Mouse (Mus musculus): ENCODE measurements at regions not wholly inside any gene's neighbourhood (a gene's known extent, or its start where the extent isn't known, plus 50 kb on each side); places are given as distances from the start of the nearest gene placed in this dataset.
A peak's percentile ranks its signal among the peaks of the same experiment; 100 is the strongest.

DNA sequence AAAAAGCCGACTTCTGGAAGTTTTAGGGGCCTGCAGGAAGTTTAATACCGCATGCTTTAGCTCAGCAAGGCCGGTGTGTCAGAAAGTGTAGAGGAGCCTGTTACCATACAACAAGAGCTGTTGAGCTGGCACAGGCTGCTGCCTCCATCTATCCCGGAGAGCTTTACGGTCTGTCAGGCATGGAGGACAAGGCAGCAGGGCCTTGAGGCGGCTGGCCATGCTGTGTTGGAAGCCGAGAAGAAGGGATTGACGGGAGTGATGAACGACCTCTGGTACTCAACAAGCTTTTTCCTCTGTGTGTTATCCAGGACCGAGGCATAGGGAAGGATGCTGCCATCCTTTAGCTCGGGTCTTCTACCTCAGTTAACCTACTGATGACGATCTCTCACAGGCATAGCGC is 146.8 kb upstream of the Mocs1 start:
- H3K27ac ChIP-seq (replicated peaks): no peak overlapping the region
- no peaks in the 10 kb centered on the region for H3K36me3 ChIP-seq (replicated peaks)
- H3K9me3 ChIP-seq (replicated peaks): no peaks in the 10 kb centered on the region
- no peak overlapping the region for H3K4me3 ChIP-seq (replicated peaks)
- H3K27me3 ChIP-seq: no peaks in the 10 kb centered on the region
- H3K9ac ChIP-seq: no peak overlapping the region
- 63% methylated on average over 13 of the region's 13 CpGs for WGBS (ENCODE audit: insufficient replicate concordance)
- no peaks in the 10 kb centered on the region for H3K4me1 ChIP-seq (replicated peaks)
- no peak overlapping the region for H3K4me2 ChIP-seq
- no peak for ATAC-seq (ENCODE audit: insufficient read depth)

DNA sequence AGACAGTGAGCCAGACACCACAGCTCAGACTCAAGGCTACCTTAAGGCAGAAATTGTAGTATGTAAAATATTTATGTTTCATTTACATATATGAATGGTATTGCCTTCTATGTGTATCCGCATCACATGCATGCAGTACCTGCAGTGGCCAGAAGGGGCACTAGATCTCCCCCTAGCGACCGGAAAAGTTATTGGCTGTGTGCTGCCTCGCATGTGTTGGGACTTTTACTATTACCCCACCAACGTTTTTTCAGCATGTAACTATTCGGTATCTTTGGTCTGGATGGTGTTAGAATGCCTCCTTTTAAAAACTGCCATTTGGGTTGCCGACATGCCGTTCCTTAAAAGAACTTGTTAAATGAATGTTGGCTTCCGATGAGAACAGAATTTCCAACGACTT is 145.7 kb upstream of the Mocs1 start:
- Histone ChIP-seq H3K4me3 (replicated peaks) (no peak overlapping the region), H3K4me2 (no peak overlapping the region), H3K27me3 (no peaks in the 10 kb centered on the region), H3K9ac (no peak overlapping the region), H3K4me1 (replicated peaks) (no peaks in the 10 kb centered on the region), H3K27ac (replicated peaks) (no peak overlapping the region), H3K9me3 (replicated peaks) (no peaks in the 10 kb centered on the region), H3K36me3 (replicated peaks) (no peaks in the 10 kb centered on the region)
- no peak for ATAC-seq (ENCODE audit: insufficient read depth)
- 71% methylated on average over 10 of the region's 10 CpGs for WGBS (ENCODE audit: insufficient replicate concordance)

DNA sequence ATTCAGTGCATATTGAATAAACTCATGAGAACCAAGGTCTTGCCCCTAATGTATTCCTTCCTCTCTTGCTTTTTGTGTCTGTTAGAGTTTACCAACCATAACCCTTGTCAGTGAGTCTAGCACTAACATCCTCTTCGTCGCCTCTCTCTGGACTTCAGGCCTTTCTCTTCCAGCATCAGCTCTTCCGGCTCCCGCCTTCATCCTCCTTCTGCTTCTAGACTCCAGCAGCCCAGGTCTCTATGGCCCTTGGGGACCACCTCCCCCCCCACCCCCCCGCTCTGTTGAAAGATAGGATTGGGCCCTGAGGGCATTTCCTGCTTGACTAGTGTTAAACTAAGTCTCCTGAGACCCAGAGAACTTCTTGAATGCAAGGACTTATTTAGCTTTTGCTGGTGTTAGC is 144.7 kb upstream of the Mocs1 start:
- Histone ChIP-seq H3K9ac (no peak overlapping the region), H3K4me3 (replicated peaks) (no peak overlapping the region), H3K9me3 (replicated peaks) (no peaks in the 10 kb centered on the region), H3K4me1 (replicated peaks) (no peaks in the 10 kb centered on the region), H3K27ac (replicated peaks) (no peak overlapping the region), H3K27me3 (no peaks in the 10 kb centered on the region), H3K36me3 (replicated peaks) (no peaks in the 10 kb centered on the region), H3K4me2 (no peak overlapping the region)
- WGBS (ENCODE audit: insufficient replicate concordance): 68% methylated on average over 5 of the region's 5 CpGs
- ATAC-seq (ENCODE audit: insufficient read depth): no peak

DNA sequence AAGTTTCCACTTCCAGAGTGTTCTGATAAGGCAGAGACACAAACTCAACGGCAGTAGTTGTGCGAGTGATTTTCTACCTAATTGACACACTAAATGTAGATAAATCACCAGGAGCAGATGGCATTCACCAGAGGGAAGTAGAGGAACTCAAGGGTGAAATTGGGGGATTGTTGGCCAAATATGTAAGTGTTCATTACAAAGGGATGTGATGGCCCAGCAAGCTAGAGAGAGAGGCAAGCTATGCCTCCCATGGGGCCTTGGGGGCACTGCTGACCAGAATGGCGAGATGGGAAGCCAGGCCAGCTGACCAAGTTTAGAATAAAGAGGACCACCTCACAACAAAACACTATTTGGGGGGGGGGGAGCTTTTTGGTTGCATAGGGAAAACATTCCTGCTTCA is 136.5 kb upstream of the Mocs1 start:
- Histone ChIP-seq H3K36me3 (replicated peaks) (no peaks in the 10 kb centered on the region), H3K27me3 (no peaks in the 10 kb centered on the region), H3K9me3 (replicated peaks) (no peaks in the 10 kb centered on the region), H3K4me1 (replicated peaks) (no peaks in the 10 kb centered on the region), H3K27ac (replicated peaks) (no peak overlapping the region), H3K4me3 (replicated peaks) (no peak overlapping the region), H3K4me2 (no peak overlapping the region), H3K9ac (no peak overlapping the region)
- WGBS (ENCODE audit: insufficient replicate concordance): 61% methylated on average over 3 of the region's 3 CpGs
- ATAC-seq (ENCODE audit: insufficient read depth): no peak

DNA sequence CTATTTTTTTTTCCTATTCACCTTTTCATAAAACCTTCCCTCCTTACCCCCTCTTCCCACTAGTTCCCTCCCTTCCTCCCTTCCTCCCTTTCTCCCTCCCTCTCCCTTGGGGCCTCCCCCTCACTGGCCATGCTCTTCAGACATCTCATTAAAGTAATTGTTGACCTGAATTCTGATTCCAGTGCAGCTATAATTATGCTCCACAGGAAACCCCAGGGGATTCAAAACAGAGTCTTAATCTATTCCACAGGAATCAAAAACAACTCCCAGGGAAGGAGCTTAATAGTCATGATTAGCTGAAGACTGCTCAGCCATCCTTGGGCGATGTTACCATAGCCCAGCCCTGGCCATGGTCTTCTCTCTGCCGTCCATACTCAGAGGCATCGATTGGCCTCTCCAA is 123.7 kb upstream of the Mocs1 start:
- H3K27ac ChIP-seq (replicated peaks): no peak overlapping the region
- no peak for ATAC-seq (ENCODE audit: insufficient read depth)
- H3K4me2 ChIP-seq: no peak overlapping the region
- H3K36me3 ChIP-seq (replicated peaks): no peaks in the 10 kb centered on the region
- WGBS (ENCODE audit: insufficient replicate concordance): 61% methylated on average over 3 of the region's 3 CpGs
- H3K4me1 ChIP-seq (replicated peaks): 0 out of 2 replicates have a peak, but pooled peaks cover 6% of the 10 kb centered on the region
- no peaks in the 10 kb centered on the region for H3K27me3 ChIP-seq
- no peak overlapping the region for H3K4me3 ChIP-seq (replicated peaks)
- no peaks in the 10 kb centered on the region for H3K9me3 ChIP-seq (replicated peaks)
- H3K9ac ChIP-seq: no peak overlapping the region

DNA sequence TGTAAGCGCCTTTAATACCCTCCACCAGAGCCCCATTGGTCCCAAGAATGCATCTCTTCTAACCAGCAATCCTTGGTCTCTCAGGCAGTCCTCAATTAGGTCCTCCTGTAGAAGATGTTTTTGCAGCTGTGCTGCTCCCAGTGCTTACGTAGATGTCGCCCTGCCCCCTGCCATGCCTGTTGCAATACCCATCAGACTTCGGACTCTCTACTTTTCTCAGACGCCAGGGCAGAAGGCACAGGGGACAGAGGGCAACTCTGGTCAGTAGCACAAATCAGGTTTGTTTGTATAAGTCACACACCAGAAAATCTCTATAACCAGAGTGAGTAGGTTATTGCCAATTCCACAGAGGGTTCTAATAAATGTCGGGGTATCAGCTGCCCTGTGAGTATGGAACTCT is 123.0 kb upstream of the Mocs1 start:
- 61% methylated on average over 6 of the region's 6 CpGs for WGBS (ENCODE audit: insufficient replicate concordance)
- H3K9me3 ChIP-seq (replicated peaks): no peaks in the 10 kb centered on the region
- H3K4me3 ChIP-seq (replicated peaks): no peak overlapping the region
- H3K4me1 ChIP-seq (replicated peaks): 0 out of 2 replicates have a peak, but pooled peaks cover 6% of the 10 kb centered on the region
- peak; percentile 83 for ATAC-seq (ENCODE audit: insufficient read depth)
- no peaks in the 10 kb centered on the region for H3K27me3 ChIP-seq
- no peak overlapping the region for H3K4me2 ChIP-seq
- 0 out of 2 replicates have a peak overlapping the region, but pooled peaks have one; percentile 25 for H3K27ac ChIP-seq (replicated peaks)
- no peak overlapping the region for H3K9ac ChIP-seq
- no peaks in the 10 kb centered on the region for H3K36me3 ChIP-seq (replicated peaks)

DNA sequence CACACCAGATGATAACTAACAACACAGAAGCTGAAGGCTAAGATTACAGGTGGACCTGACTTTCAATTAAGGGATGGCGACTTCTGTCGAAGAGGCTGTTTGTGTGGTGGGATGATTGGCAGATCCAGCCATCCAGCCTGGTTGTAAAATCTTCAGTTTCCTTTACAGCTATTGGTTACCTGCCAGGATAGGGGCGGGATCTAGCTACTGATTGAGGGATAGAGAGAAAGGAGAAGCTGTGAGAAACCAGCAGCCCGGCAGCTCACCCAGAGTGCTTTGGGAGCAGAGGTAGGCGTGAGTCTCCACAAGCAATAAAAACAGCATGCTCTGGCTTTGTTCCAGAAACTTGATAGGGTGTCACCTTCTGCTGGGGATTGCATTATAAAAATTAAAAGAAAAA is 119.1 kb upstream of the Mocs1 start:
- H3K9me3 ChIP-seq (replicated peaks): no peaks in the 10 kb centered on the region
- H3K36me3 ChIP-seq (replicated peaks): no peaks in the 10 kb centered on the region
- H3K4me3 ChIP-seq (replicated peaks): no peak overlapping the region
- no peak for ATAC-seq (ENCODE audit: insufficient read depth)
- no peak overlapping the region for H3K9ac ChIP-seq
- H3K4me2 ChIP-seq: no peak overlapping the region
- no peaks in the 10 kb centered on the region for H3K27me3 ChIP-seq
- no peak overlapping the region for H3K27ac ChIP-seq (replicated peaks)
- WGBS (ENCODE audit: insufficient replicate concordance): 36% methylated on average over 5 of the region's 5 CpGs
- H3K4me1 ChIP-seq (replicated peaks): 0 out of 2 replicates have a peak, but pooled peaks cover 6% of the 10 kb centered on the region

DNA sequence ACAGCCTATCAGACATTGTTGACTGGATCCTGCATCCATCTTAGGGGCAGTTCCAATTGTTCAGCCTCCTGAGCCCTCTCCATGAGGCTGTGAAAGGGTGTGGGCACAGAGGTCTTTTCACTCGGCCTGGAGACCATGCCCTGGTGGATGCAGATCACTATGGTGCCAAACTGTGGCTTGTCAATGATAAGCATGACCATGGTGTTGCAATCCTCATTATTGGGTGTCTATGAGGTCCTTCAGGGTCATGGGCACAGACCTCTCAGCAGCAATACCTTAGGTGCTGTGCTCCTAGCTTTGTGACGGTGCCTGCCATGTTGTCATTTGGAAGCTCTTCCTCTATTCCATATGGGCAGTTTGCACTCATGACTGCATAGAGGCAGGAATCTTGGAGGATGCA is 114.0 kb upstream of the Mocs1 start:
- H3K27ac ChIP-seq (replicated peaks): no peak overlapping the region
- no peaks in the 10 kb centered on the region for H3K36me3 ChIP-seq (replicated peaks)
- no peak overlapping the region for H3K4me3 ChIP-seq (replicated peaks)
- H3K4me2 ChIP-seq: no peak overlapping the region
- H3K9ac ChIP-seq: no peak overlapping the region
- ATAC-seq (ENCODE audit: insufficient read depth): no peak
- no peaks in the 10 kb centered on the region for H3K27me3 ChIP-seq
- H3K9me3 ChIP-seq (replicated peaks): no peaks in the 10 kb centered on the region
- WGBS (ENCODE audit: insufficient replicate concordance): 57% methylated on average over 2 of the region's 2 CpGs
- no peaks in the 10 kb centered on the region for H3K4me1 ChIP-seq (replicated peaks)

DNA sequence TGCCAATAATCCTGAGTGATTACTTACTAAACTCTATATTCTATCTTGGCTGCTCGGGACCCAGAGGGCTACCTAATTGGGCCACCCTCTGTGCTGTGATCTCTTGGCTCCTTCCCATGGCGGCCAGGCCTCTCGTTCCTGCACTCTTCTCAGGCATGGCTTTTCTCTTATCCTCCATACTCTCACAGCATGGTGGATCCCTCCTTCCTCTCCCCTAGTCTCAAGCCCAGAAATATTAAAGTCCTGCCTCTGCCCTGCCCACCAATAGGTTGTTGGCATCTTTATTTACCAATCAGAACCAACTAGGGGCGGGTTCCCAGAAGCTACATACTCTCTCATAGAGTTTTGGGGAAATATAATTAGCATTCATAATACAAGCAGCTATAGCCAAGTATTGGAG is 100.6 kb upstream of the Mocs1 start:
- Histone ChIP-seq H3K4me2 (no peak overlapping the region), H3K9me3 (replicated peaks) (no peaks in the 10 kb centered on the region), H3K36me3 (replicated peaks) (no peaks in the 10 kb centered on the region), H3K4me1 (replicated peaks) (no peaks in the 10 kb centered on the region), H3K27me3 (no peaks in the 10 kb centered on the region), H3K27ac (replicated peaks) (no peak overlapping the region), H3K9ac (no peak overlapping the region), H3K4me3 (replicated peaks) (no peak overlapping the region)
- 47% methylated on average over 4 of the region's 4 CpGs for WGBS (ENCODE audit: insufficient replicate concordance)
- ATAC-seq (ENCODE audit: insufficient read depth): no peak

DNA sequence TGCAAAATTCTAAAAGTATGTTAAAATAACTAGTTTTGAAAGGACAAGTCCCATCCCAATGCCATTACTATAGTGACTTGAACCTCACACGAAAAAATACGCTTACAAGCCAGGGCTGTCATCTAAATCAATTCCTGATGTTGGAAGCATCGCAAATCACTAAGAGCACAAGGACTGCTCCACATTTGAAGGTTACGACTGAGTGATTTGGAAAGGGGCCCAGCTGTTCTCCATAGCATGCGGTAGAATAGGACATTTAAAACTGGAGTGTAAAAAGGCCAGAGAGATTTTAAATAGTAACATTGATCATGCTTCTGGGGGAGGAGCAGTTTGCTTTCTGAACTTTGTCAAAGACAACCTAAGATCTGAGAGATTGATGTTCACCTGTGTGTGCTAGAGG is 92.8 kb upstream of the Mocs1 start:
- no peak overlapping the region for H3K4me2 ChIP-seq
- no peaks in the 10 kb centered on the region for H3K9me3 ChIP-seq (replicated peaks)
- no peak overlapping the region for H3K9ac ChIP-seq
- H3K4me3 ChIP-seq (replicated peaks): no peak overlapping the region
- no peak for ATAC-seq (ENCODE audit: insufficient read depth)
- no peaks in the 10 kb centered on the region for H3K4me1 ChIP-seq (replicated peaks)
- H3K36me3 ChIP-seq (replicated peaks): no peaks in the 10 kb centered on the region
- H3K27ac ChIP-seq (replicated peaks): no peak overlapping the region
- 69% methylated on average over 5 of the region's 5 CpGs for WGBS (ENCODE audit: insufficient replicate concordance)
- no peaks in the 10 kb centered on the region for H3K27me3 ChIP-seq

DNA sequence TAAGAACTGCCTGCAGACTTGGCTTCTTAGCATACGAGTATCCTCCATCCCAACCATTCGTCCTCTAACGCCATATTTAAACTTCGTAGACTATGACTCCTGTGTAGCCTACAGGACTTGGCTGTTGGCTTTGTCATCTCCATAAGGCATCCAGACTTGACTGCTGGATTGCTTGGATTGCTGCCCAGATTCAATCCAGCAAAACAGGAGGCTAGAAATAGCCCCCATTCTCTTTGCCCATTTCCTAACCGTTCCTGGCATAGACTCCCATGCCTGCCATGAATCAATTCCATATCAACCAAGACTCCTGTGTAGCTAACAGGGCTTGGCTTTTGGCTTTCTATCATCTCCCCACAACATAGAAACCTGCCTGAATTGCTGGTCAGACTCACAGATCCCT is 90.3 kb upstream of the Mocs1 start:
- H3K9me3 ChIP-seq (replicated peaks): no peaks in the 10 kb centered on the region
- 86% methylated on average over 5 of the region's 5 CpGs for WGBS (ENCODE audit: insufficient replicate concordance)
- ATAC-seq (ENCODE audit: insufficient read depth): no peak

DNA sequence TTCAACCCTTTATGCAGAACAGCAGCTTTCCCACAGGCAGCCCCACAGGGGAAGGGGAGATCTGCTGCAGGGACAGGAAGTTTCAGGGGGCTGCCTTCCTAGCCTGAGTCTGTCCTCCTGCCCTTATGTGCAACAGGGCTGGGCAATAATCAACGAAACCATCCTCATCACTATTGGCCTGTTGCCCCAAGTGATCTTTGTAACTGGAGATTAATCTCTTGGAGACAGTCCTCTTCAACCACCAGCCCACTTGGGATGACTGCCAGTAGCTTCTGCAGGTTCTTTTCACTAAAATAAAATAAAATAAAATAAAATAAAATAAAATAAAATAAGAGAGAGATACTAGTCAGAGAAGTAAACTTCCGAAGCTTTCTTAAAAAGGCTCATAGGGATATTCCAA is 85.5 kb upstream of the Mocs1 start:
- no peaks in the 10 kb centered on the region for H3K4me1 ChIP-seq (replicated peaks)
- H3K36me3 ChIP-seq (replicated peaks): no peaks in the 10 kb centered on the region
- H3K27me3 ChIP-seq: no peaks in the 10 kb centered on the region
- no peak overlapping the region for H3K9ac ChIP-seq
- ATAC-seq (ENCODE audit: insufficient read depth): no peak
- 48% methylated on average over 2 of the region's 2 CpGs for WGBS (ENCODE audit: insufficient replicate concordance)
- H3K4me3 ChIP-seq (replicated peaks): no peak overlapping the region
- no peak overlapping the region for H3K4me2 ChIP-seq
- no peaks in the 10 kb centered on the region for H3K9me3 ChIP-seq (replicated peaks)
- H3K27ac ChIP-seq (replicated peaks): no peak overlapping the region

More for the DNA sequence above, 90.3 kb upstream of the Mocs1 start:
- no peak overlapping the region for H3K27ac ChIP-seq (replicated peaks)
- H3K9ac ChIP-seq: no peak overlapping the region
- H3K4me2 ChIP-seq: no peak overlapping the region
- H3K4me1 ChIP-seq (replicated peaks): no peaks in the 10 kb centered on the region
- H3K4me3 ChIP-seq (replicated peaks): no peak overlapping the region
- H3K36me3 ChIP-seq (replicated peaks): no peaks in the 10 kb centered on the region
- H3K27me3 ChIP-seq: no peaks in the 10 kb centered on the region

Measured in liver, embryonic 15.5 days (tissue).